Mouse (Mus musculus) lung, adult 2 months (tissue): Measurements from ENCODE around the gene Cpxm2.

Source experiments
- CTCF ChIP-seq: fragments of 200-500 bp; IDR thresholded peaks from 2 replicates; pipeline ENCODE4 v1.5.1; 2011; ENCODE audit warnings: mild to moderate bottlenecking, low read length, control low read depth; ENCODE audit not compliant: insufficient read depth
- POLR2A ChIP-seq: fragments of 200-500 bp; IDR thresholded peaks from 2 replicates; pipeline ENCODE4 v1.6.1; 2011; ENCODE audit warnings: low read depth, mild to moderate bottlenecking, control low read depth, low read length, borderline replicate concordance; ENCODE audit errors: extremely low read depth

GRCm38 (mm10) chr7:132013970-132014369 is 140.6 kb downstream of the Cpxm2 start:
- TF ChIP-seq POLR2A: no peak
- TF ChIP-seq CTCF: no peak
